24 mouse cellular contexts compared by ENCODE assay signal in the genomic region with DNA sequence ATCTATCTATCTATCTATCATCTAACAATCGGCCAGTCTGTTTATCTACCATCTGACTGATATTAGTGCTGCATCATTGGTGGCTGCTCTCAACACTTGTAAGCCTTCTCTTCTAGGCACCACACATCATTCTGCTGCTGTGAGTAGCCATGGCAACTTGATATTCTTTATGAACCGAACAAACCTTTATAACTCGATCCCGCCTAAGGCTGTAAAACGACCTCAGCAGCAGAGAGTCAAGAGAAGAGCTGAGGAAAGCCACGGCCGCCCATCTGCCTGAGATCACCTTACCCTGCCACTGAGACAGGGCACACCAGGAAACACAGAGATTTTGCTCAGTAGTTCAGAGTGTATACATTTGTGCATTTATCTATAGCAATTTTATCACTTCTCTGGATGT.
DNase-seq lines count a peak whose midpoint lies in the region; ATAC-seq lines count a peak whose summit lies in the region.
"Had no signal": no experiment of that assay in that cellular context is flagged by ENCODE, and none has a peak within 500 bp of the region (broad histone marks: within the 10 kb centered on the region; RNA-seq: fewer than 3 reads in every experiment).

No protein-coding gene starts in this region.

- peak; percentile 43; the same call in 1 of the 2 replicates for ATAC-seq in forebrain, embryonic 16.5 days
- ATAC-seq in limb, embryonic 13.5 days (ENCODE audit: low FRiP score, low read depth) = 0 out of 2 replicates have a peak, but pooled peaks have one; percentile 19
- ATAC-seq in hindbrain, embryonic 16.5 days = peak; percentile 22; the same call in 1 of the 2 replicates
- ATAC-seq in neural tube, embryonic 14.5 days (ENCODE audit: low read depth) = peak; percentile 54
- ATAC-seq: activated CD4-positive, CD25-positive, alpha-beta regulatory T cell, adult 4 months; inflammation-experienced regulatory T-cells, adult 6 months had no signal

- no peaks in the 10 kb centered on the region for H3K27me3 ChIP-seq in forebrain, embryonic 16.5 days (replicated peaks; ENCODE audit: control insufficient read depth, insufficient read depth, low read length)
- H3K27me3 ChIP-seq in forebrain, embryonic 10.5 days (ENCODE audit: poor library complexity, severe bottlenecking) = no peaks in the 10 kb centered on the region
- peaks cover 5% of the 10 kb centered on the region; the same call in 1 of the 2 replicates for H3K27me3 ChIP-seq in limb, embryonic 13.5 days
- no peaks in the 10 kb centered on the region for H3K27me3 ChIP-seq in limb, embryonic 10.5 days (ENCODE audit: low read depth, poor library complexity, severe bottlenecking)
- no peaks in the 10 kb centered on the region for H3K27me3 ChIP-seq in hindbrain, embryonic 16.5 days (replicated peaks; ENCODE audit: control insufficient read depth, insufficient read depth, low read length)
- H3K27me3 ChIP-seq in neural tube, embryonic 14.5 days (ENCODE audit: control insufficient read depth, insufficient read depth, low read length) = no peaks in the 10 kb centered on the region
- H3K27me3 ChIP-seq: liver, embryonic 15.5 days had no signal

- 46% methylated on average over 7 of the region's 7 CpGs for WGBS in forebrain, embryonic 16.5 days
- WGBS in forebrain, embryonic 10.5 days = 73% methylated on average over 7 of the region's 7 CpGs
- 41% methylated on average over 7 of the region's 7 CpGs for WGBS in limb, embryonic 13.5 days
- WGBS in limb, embryonic 10.5 days = 80% methylated on average over 7 of the region's 7 CpGs
- WGBS in hindbrain, embryonic 16.5 days = 58% methylated on average over 7 of the region's 7 CpGs
- 39% methylated on average over 7 of the region's 7 CpGs for WGBS in neural tube, embryonic 14.5 days

- no peaks in the 10 kb centered on the region for H3K36me3 ChIP-seq in forebrain, embryonic 16.5 days (ENCODE audit: control insufficient read depth, insufficient read depth)
- no peaks in the 10 kb centered on the region for H3K36me3 ChIP-seq in forebrain, embryonic 10.5 days (replicated peaks)
- H3K36me3 ChIP-seq in limb, embryonic 13.5 days = no peaks in the 10 kb centered on the region
- no peaks in the 10 kb centered on the region for H3K36me3 ChIP-seq in limb, embryonic 10.5 days
- H3K36me3 ChIP-seq in hindbrain, embryonic 16.5 days (ENCODE audit: control insufficient read depth, insufficient read depth, low read length) = no peaks in the 10 kb centered on the region
- H3K36me3 ChIP-seq in neural tube, embryonic 14.5 days (ENCODE audit: control insufficient read depth, insufficient read depth, low read length) = no peaks in the 10 kb centered on the region
- H3K36me3 ChIP-seq: G1E; liver, embryonic 15.5 days had no signal

- H3K9ac ChIP-seq in forebrain, embryonic 16.5 days (replicated peaks; ENCODE audit: low read depth, low read length) = no peak overlapping the region
- no peak overlapping the region for H3K9ac ChIP-seq in limb, embryonic 13.5 days
- no peak overlapping the region for H3K9ac ChIP-seq in hindbrain, embryonic 16.5 days (ENCODE audit: low read depth, low read length)
- H3K9ac ChIP-seq in neural tube, embryonic 14.5 days (replicated peaks; ENCODE audit: low read depth, low read length) = no peak overlapping the region
- H3K9ac ChIP-seq: liver, embryonic 15.5 days had no signal

- H3K27ac ChIP-seq in forebrain, embryonic 16.5 days (ENCODE audit: low read length) = no peak overlapping the region
- no peak overlapping the region for H3K27ac ChIP-seq in forebrain, embryonic 10.5 days
- no peak overlapping the region for H3K27ac ChIP-seq in limb, embryonic 13.5 days
- H3K27ac ChIP-seq in limb, embryonic 10.5 days = no peak overlapping the region
- H3K27ac ChIP-seq in hindbrain, embryonic 16.5 days (ENCODE audit: low read depth, low read length) = no peak overlapping the region
- no peak overlapping the region; the same call in 1 of the 2 replicates for H3K27ac ChIP-seq in neural tube, embryonic 14.5 days (ENCODE audit: low read depth, low read length)
- H3K27ac ChIP-seq: gastrocnemius, adult 2 months; liver, embryonic 15.5 days had no signal

- H3K4me1 ChIP-seq in forebrain, embryonic 16.5 days (replicated peaks; ENCODE audit: control insufficient read depth, insufficient read depth, low read length) = no peaks in the 10 kb centered on the region
- peaks cover 13% of the 10 kb centered on the region for H3K4me1 ChIP-seq in forebrain, embryonic 10.5 days
- peaks cover 37% of the 10 kb centered on the region for H3K4me1 ChIP-seq in limb, embryonic 13.5 days
- H3K4me1 ChIP-seq in limb, embryonic 10.5 days = peaks cover 21% of the 10 kb centered on the region
- no peaks in the 10 kb centered on the region; the same call in 1 of the 2 replicates for H3K4me1 ChIP-seq in hindbrain, embryonic 16.5 days (ENCODE audit: control insufficient read depth, insufficient read depth, low read depth, low read length)
- H3K4me1 ChIP-seq in neural tube, embryonic 14.5 days (ENCODE audit: control insufficient read depth, insufficient read depth, low read length) = no peaks in the 10 kb centered on the region
- H3K4me1 ChIP-seq: liver, embryonic 15.5 days had no signal

- no peak for DNase-seq in forebrain, embryonic 10.5 days (ENCODE audit: extremely low spot score, low spot score)
- DNase-seq in limb, embryonic 10.5 days (ENCODE audit: low spot score) = no peak
- no peak for DNase-seq in cerebellum, postnatal 14 days
- DNase-seq in adrenal gland, postnatal 36 days = no peak
- DNase-seq: adrenal gland, postnatal 10 days; cerebellum, adult 11-12 months; cerebellum, postnatal 25 days; embryo, embryonic 11 days; gastrocnemius, adult 2 months; heart, postnatal 10 days; kidney, adult 2 months; kidney, postnatal 4 days; lung, postnatal 10 days; right cerebral cortex, postnatal 4 days; thymus, adult 2 months had no signal

- H3K4me3 ChIP-seq in forebrain, embryonic 16.5 days (replicated peaks; ENCODE audit: low read length) = no peak overlapping the region
- no peak overlapping the region for H3K4me3 ChIP-seq in forebrain, embryonic 10.5 days
- H3K4me3 ChIP-seq in limb, embryonic 13.5 days = no peak overlapping the region
- no peak overlapping the region for H3K4me3 ChIP-seq in limb, embryonic 10.5 days
- H3K4me3 ChIP-seq in hindbrain, embryonic 16.5 days (ENCODE audit: low read length) = no peak overlapping the region
- no peak overlapping the region for H3K4me3 ChIP-seq in neural tube, embryonic 14.5 days (ENCODE audit: low read depth, low read length)
- H3K4me3 ChIP-seq: gastrocnemius, adult 2 months; liver, embryonic 15.5 days had no signal

- no peak overlapping the region for H3K4me2 ChIP-seq in forebrain, embryonic 16.5 days (ENCODE audit: low read length)
- H3K4me2 ChIP-seq in limb, embryonic 13.5 days (replicated peaks) = no peak overlapping the region
- no peak overlapping the region for H3K4me2 ChIP-seq in hindbrain, embryonic 16.5 days (ENCODE audit: low read length)
- H3K4me2 ChIP-seq in neural tube, embryonic 14.5 days (ENCODE audit: low read depth, low read length) = no peak overlapping the region
- H3K4me2 ChIP-seq: heart, embryonic 11.5 days; liver, embryonic 15.5 days had no signal

- H3K9me3 ChIP-seq in forebrain, embryonic 16.5 days (ENCODE audit: control insufficient read depth, low read length) = 0 out of 2 replicates have a peak, but pooled peaks cover 3% of the 10 kb centered on the region
- no peaks in the 10 kb centered on the region for H3K9me3 ChIP-seq in forebrain, embryonic 10.5 days
- peaks cover 5% of the 10 kb centered on the region for H3K9me3 ChIP-seq in limb, embryonic 13.5 days
- no peaks in the 10 kb centered on the region for H3K9me3 ChIP-seq in limb, embryonic 10.5 days (replicated peaks)
- H3K9me3 ChIP-seq in hindbrain, embryonic 16.5 days (ENCODE audit: control insufficient read depth, low read length) = peaks cover 4% of the 10 kb centered on the region
- 0 out of 2 replicates have a peak, but pooled peaks cover 4% of the 10 kb centered on the region for H3K9me3 ChIP-seq in neural tube, embryonic 14.5 days (ENCODE audit: control insufficient read depth, low read length)
- H3K9me3 ChIP-seq: liver, embryonic 15.5 days had no signal
